Mouse (Mus musculus): ENCODE data around the gene Rgl2. TPM values are rescaled to one million over a fixed set of nuclear protein-coding genes. Genes with fewer than 3 reads are reported as not detected.
A peak's percentile ranks its signal among the peaks of the same experiment; 100 is the strongest.

The Rgl2 gene
- total and polyA plus RNA-seq, 3 experiments = 27.0 to 145 (median 35.5) TPM

GRCm38 (mm10) chr17:33938783-33939182, 9.4 kb downstream of the Rgl2 start:
- no peak for TF ChIP-seq POLR2AphosphoS5 (IDR thresholded peaks at IDR 0.05; ENCODE audit: insufficient replicate concordance, low read depth, low read length)
- no peak for TF ChIP-seq CTCF (IDR thresholded peaks at IDR 0.05; ENCODE audit: low read depth, low read length)
- no peak for ATAC-seq (ENCODE audit: extremely low read depth, insufficient number of reproducible peaks, low FRiP score, poor library complexity, severe bottlenecking)
- H3K4me3 ChIP-seq (ENCODE audit: low read depth, low read length) = peak overlapping the region; percentile 90; the same call in 1 of the 2 replicates
- no peaks in the 10 kb centered on the region for H3K9me3 ChIP-seq (replicated peaks)
- H3K4me1 ChIP-seq (ENCODE audit: insufficient read depth, low read depth, low read length) = peaks cover 64% of the 10 kb centered on the region
- no peak for DNase-seq (ENCODE audit: low spot score)
- H3K27me3 ChIP-seq (ENCODE audit: insufficient read depth, low read length) = no peaks in the 10 kb centered on the region
- H3K36me3 ChIP-seq (replicated peaks) = peaks cover 79% of the 10 kb centered on the region

DNA sequence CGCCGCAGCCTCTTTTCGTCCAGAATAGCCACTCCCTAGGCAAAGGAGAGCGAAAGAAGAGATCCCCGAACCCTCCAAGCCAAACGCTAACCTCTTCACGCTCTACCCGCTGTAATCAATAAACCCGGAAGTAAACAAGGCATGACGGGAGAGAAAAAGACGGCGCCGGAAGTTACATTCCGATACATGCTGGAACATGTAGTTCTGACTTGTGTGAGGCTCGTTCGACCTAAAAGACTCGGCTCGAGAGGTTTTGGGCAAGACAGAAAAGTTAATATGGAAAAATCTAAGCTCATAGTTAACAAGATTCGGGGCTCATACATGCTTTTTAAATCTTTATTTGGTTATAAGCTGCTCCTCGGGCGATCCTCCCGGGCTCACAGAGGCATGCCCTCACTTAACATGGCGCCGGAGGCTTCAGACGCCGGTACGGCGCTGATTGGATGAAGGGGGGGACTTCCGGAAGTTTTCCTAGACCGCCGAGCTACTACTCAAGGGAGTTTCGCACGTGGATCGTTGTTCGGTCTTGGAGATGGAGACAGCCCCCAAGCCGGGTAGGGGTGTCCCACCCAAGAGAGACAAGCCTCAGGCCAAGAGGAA, 11.0 kb downstream of the Rgl2 start, which contains the start of the genes Pfdn6 and Wdr46:
Pfdn6 (minus strand) TSS at position 138 of the 600 bp plus-strand sequence.
Wdr46 (plus strand) TSS at position 455 of the 600 bp plus-strand sequence.
- Histone ChIP-seq H3K27me3 (ENCODE audit: insufficient read depth, low read length) (no peaks in the 10 kb centered on the region), H3K4me3 (ENCODE audit: low read depth, low read length) (peak within 1 kb of the TSS; percentile 90), H3K4me1 (ENCODE audit: insufficient read depth, low read depth, low read length) (peaks cover 63% of the 10 kb centered on the region), H3K9me3 (replicated peaks) (no peaks in the 10 kb centered on the region), H3K36me3 (replicated peaks) (peaks cover 78% of the 10 kb centered on the region)
- DNase-seq (ENCODE audit: low spot score) (peak; percentile 90), ATAC-seq (ENCODE audit: extremely low read depth, insufficient number of reproducible peaks, low FRiP score, poor library complexity, severe bottlenecking) (peak; percentile 84)
- TF ChIP-seq GATA2 (IDR thresholded peaks at IDR 0.05; ENCODE audit: borderline replicate concordance, low read depth, low read length) (no peak), CTCF (IDR thresholded peaks at IDR 0.05; ENCODE audit: low read depth, low read length) (no peak), GATA1 (IDR thresholded peaks at IDR 0.05; ENCODE audit: borderline replicate concordance, low read length) (no peak), POLR2AphosphoS5 (IDR thresholded peaks at IDR 0.05; ENCODE audit: insufficient replicate concordance, low read depth, low read length) (no peak), TAL1 (conservative IDR thresholded peaks at IDR 0.05; ENCODE audit: low read depth, low read length) (no peak)

GRCm38 (mm10) chr17:33940981-33941380, 11.6 kb downstream of the Rgl2 start:
- no peaks in the 10 kb centered on the region for H3K9me3 ChIP-seq (replicated peaks)
- H3K4me1 ChIP-seq (ENCODE audit: insufficient read depth, low read depth, low read length) = peaks cover 62% of the 10 kb centered on the region
- H3K27me3 ChIP-seq (ENCODE audit: insufficient read depth, low read length) = no peaks in the 10 kb centered on the region
- H3K4me3 ChIP-seq (ENCODE audit: low read depth, low read length) = peak overlapping the region; percentile 90
- ATAC-seq (ENCODE audit: extremely low read depth, insufficient number of reproducible peaks, low FRiP score, poor library complexity, severe bottlenecking) = no peak
- peak; percentile 44 for DNase-seq (ENCODE audit: low spot score)
- peaks cover 78% of the 10 kb centered on the region for H3K36me3 ChIP-seq (replicated peaks)
- no peak for TF ChIP-seq POLR2AphosphoS5 (IDR thresholded peaks at IDR 0.05; ENCODE audit: insufficient replicate concordance, low read depth, low read length)
- no peak for TF ChIP-seq CTCF (IDR thresholded peaks at IDR 0.05; ENCODE audit: low read depth, low read length)
- no peak for TF ChIP-seq GATA1 (IDR thresholded peaks at IDR 0.05; ENCODE audit: borderline replicate concordance, low read length)
- TF ChIP-seq TAL1 (conservative IDR thresholded peaks at IDR 0.05; ENCODE audit: low read depth, low read length) = no peak
- TF ChIP-seq GATA2 (IDR thresholded peaks at IDR 0.05; ENCODE audit: borderline replicate concordance, low read depth, low read length) = no peak

DNA sequence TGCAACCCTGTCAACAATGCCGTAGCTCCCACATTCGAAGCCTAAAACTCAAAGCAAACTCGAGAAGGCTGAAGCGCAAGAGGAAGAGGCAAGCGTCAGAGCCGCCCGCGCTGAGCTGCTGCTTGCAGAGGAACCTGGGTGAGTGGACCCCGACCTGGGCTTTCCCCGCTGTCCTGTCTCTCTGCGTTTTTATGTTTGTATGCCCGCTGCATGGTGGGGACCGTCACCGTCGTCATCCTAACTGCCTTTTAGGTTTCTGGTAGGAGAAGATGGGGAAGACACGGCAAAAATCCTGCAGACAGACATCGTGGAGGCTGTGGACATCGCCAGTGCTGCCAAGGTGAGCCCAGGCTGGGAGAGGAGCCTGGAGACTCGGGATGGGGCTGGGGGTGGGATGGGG, 12.0 kb downstream of the Rgl2 start:
- peak overlapping the region; percentile 90 for H3K4me3 ChIP-seq (ENCODE audit: low read depth, low read length)
- DNase-seq (ENCODE audit: low spot score) = no peak
- peaks cover 62% of the 10 kb centered on the region for H3K4me1 ChIP-seq (ENCODE audit: insufficient read depth, low read depth, low read length)
- H3K27me3 ChIP-seq (ENCODE audit: insufficient read depth, low read length) = no peaks in the 10 kb centered on the region
- H3K9me3 ChIP-seq (replicated peaks) = no peaks in the 10 kb centered on the region
- peaks cover 80% of the 10 kb centered on the region for H3K36me3 ChIP-seq (replicated peaks)
- no peak for TF ChIP-seq TAL1 (conservative IDR thresholded peaks at IDR 0.05; ENCODE audit: low read depth, low read length)
- no peak for TF ChIP-seq GATA2 (IDR thresholded peaks at IDR 0.05; ENCODE audit: borderline replicate concordance, low read depth, low read length)
- no peak for TF ChIP-seq CTCF (IDR thresholded peaks at IDR 0.05; ENCODE audit: low read depth, low read length)
- no peak for TF ChIP-seq GATA1 (IDR thresholded peaks at IDR 0.05; ENCODE audit: borderline replicate concordance, low read length)
- no peak for TF ChIP-seq POLR2AphosphoS5 (IDR thresholded peaks at IDR 0.05; ENCODE audit: insufficient replicate concordance, low read depth, low read length)
- ATAC-seq (ENCODE audit: extremely low read depth, insufficient number of reproducible peaks, low FRiP score, poor library complexity, severe bottlenecking) = no peak

DNA sequence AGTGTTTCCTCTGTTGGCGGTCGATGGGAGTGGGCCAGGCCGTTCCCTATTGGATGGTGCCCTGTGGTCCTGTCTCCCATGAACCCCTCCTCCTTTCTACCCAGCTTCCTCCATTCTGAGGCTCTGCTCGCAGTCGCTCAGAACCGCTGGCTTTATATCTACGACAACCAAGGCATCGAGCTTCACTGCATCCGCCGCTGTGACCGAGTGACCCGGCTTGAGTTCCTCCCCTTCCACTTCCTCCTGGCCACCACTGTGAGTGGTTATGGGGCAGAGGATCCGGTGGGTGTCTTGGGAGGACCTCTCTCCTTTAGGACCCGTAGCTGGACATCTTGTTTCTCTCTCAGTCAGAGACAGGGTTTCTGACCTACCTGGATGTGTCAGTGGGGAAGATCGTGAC, 14.1 kb downstream of the Rgl2 start:
- peaks cover 80% of the 10 kb centered on the region for H3K36me3 ChIP-seq (replicated peaks)

GRCm38 (mm10) chr17:33947430-33948089, 18.2 kb downstream of the Rgl2 start:
- TF ChIP-seq CTCF (IDR thresholded peaks at IDR 0.05; ENCODE audit: low read depth, low read length) = no peak
- no peak for TF ChIP-seq POLR2AphosphoS5 (IDR thresholded peaks at IDR 0.05; ENCODE audit: insufficient replicate concordance, low read depth, low read length)
- H3K4me1 ChIP-seq (ENCODE audit: insufficient read depth, low read depth, low read length) = peaks cover 71% of the 10 kb centered on the region
- no peaks in the 10 kb centered on the region for H3K27me3 ChIP-seq (ENCODE audit: insufficient read depth, low read length)
- ATAC-seq (ENCODE audit: extremely low read depth, insufficient number of reproducible peaks, low FRiP score, poor library complexity, severe bottlenecking) = no peak
- no peak overlapping the region for H3K4me3 ChIP-seq (ENCODE audit: low read depth, low read length)
- no peaks in the 10 kb centered on the region for H3K9me3 ChIP-seq (replicated peaks)
- peaks cover 97% of the 10 kb centered on the region for H3K36me3 ChIP-seq (replicated peaks)
- no peak for DNase-seq (ENCODE audit: low spot score)

More for the DNA sequence above, 14.1 kb downstream of the Rgl2 start:
- DNase-seq (ENCODE audit: low spot score) (no peak), ATAC-seq (ENCODE audit: extremely low read depth, insufficient number of reproducible peaks, low FRiP score, poor library complexity, severe bottlenecking) (no peak)
- no peaks in the 10 kb centered on the region for H3K9me3 ChIP-seq (replicated peaks)
- peaks cover 59% of the 10 kb centered on the region for H3K4me1 ChIP-seq (ENCODE audit: insufficient read depth, low read depth, low read length)
- no peaks in the 10 kb centered on the region for H3K27me3 ChIP-seq (ENCODE audit: insufficient read depth, low read length)
- TF ChIP-seq CTCF (IDR thresholded peaks at IDR 0.05; ENCODE audit: low read depth, low read length) (no peak), GATA1 (IDR thresholded peaks at IDR 0.05; ENCODE audit: borderline replicate concordance, low read length) (no peak), POLR2AphosphoS5 (IDR thresholded peaks at IDR 0.05; ENCODE audit: insufficient replicate concordance, low read depth, low read length) (no peak), TAL1 (conservative IDR thresholded peaks at IDR 0.05; ENCODE audit: low read depth, low read length) (no peak), GATA2 (IDR thresholded peaks at IDR 0.05; ENCODE audit: borderline replicate concordance, low read depth, low read length) (no peak)
- H3K4me3 ChIP-seq (ENCODE audit: low read depth, low read length) = no peak overlapping the region

Measured in G1E (cell line).